Mouse (Mus musculus) limb, embryonic 14.5 days (tissue): ENCODE data around the gene Ptprt. TPM values are rescaled to one million over a fixed set of nuclear protein-coding genes. Genes with fewer than 3 reads are reported as not detected.
A peak's percentile ranks its signal among the peaks of the same experiment; 100 is the strongest.

Experiments
- ATAC-seq: fragments of 200-750 bp; cut with Nextera tagmentation; 2 replicates; pipeline ENCODE4 v1.8.0; 2017; ENCODE audit warnings: low read depth, moderate number of reproducible peaks, moderate TSS enrichment; ENCODE audit not compliant: low FRiP score
- DNase-seq: peaks from one replicate; pipeline ENCODE4 v3.0.0-alpha.2; 2015; ENCODE audit warnings: low spot score
- H3K27ac ChIP-seq: fragments of 300-500 bp; sonication (generic); replicated peaks from 2 replicates; pipeline ENCODE4 v1.5.1; 2014; ENCODE audit warnings: low read depth, mild to moderate bottlenecking, low read length, moderate library complexity, mixed read lengths
- H3K27me3 ChIP-seq: fragments of 300-500 bp; sonication (generic); 2 replicates; pipeline ENCODE4 v1.6.1; 2014; ENCODE audit warnings: low read length, mixed read lengths; ENCODE audit not compliant: control insufficient read depth, insufficient read depth
- H3K36me3 ChIP-seq: fragments of 300-500 bp; sonication (generic); 2 replicates; pipeline ENCODE4 v1.6.1; 2014; ENCODE audit warnings: mild to moderate bottlenecking, low read length, moderate library complexity, mixed read lengths; ENCODE audit not compliant: control insufficient read depth, insufficient read depth
- H3K4me1 ChIP-seq: fragments of 300-500 bp; sonication (generic); 2 replicates; pipeline ENCODE4 v1.6.1; 2014; ENCODE audit warnings: antibody characterized with exemption, low read length, mixed read lengths; ENCODE audit not compliant: control insufficient read depth, insufficient read depth
- H3K4me2 ChIP-seq: fragments of 300-500 bp; sonication (generic); replicated peaks from 2 replicates; pipeline ENCODE4 v1.6.1; 2014; ENCODE audit warnings: low read depth, mild to moderate bottlenecking, low read length, moderate library complexity; ENCODE audit not compliant: severe bottlenecking
- H3K4me3 ChIP-seq: fragments of 300-500 bp; sonication (generic); replicated peaks from 2 replicates; pipeline ENCODE4 v1.5.1; 2014; ENCODE audit warnings: low read length
- H3K9ac ChIP-seq: fragments of 300-500 bp; sonication (generic); 2 replicates; pipeline ENCODE4 v1.6.1; 2014; ENCODE audit warnings: mild to moderate bottlenecking, low read depth, low read length, moderate library complexity; ENCODE audit not compliant: severe bottlenecking
- H3K9me3 ChIP-seq: fragments of 300-500 bp; sonication (generic); 2 replicates; pipeline ENCODE4 v1.6.1; 2016; ENCODE audit warnings: low read length; ENCODE audit not compliant: control insufficient read depth
- POLR2A ChIP-seq: fragments of 200-500 bp; IDR thresholded peaks from 2 replicates; pipeline ENCODE4 v1.8.0; 2012; ENCODE audit warnings: inconsistent platforms, mild to moderate bottlenecking, moderate library complexity, borderline replicate concordance; ENCODE audit not compliant: insufficient read depth, insufficient read length; ENCODE audit errors: extremely low read depth
- WGBS: fragments of 180-500 bp; shearing (Covaris S2); extraction: QIAGEN DNeasy Blood & Tissue Kit; methylation state at CpG from one replicate; pipeline ENCODE4 v1.1.7; 2014; 5-methylcytosine and 5-hydroxymethylcytosine counted together
- polyA plus RNA-seq, 2 experiments: library from polyadenylated mRNA; depleted of rRNA in 1 of 2; stranded (reverse) in 1 of 2; unstranded in 1 of 2; fragments of >200 nt; fragmentation: Nextera tagmentation in 1 of 2; extraction: Ambion mirVana in 1 of 2; gene quantifications; 2 replicates each; pipeline versions ENCODE4 v1.2.1 to v1.2.3; 2012 to 2014

Gene Ptprt
- polyA plus RNA-seq, 2 experiments: 2.2 to 3.1 TPM

DNA sequence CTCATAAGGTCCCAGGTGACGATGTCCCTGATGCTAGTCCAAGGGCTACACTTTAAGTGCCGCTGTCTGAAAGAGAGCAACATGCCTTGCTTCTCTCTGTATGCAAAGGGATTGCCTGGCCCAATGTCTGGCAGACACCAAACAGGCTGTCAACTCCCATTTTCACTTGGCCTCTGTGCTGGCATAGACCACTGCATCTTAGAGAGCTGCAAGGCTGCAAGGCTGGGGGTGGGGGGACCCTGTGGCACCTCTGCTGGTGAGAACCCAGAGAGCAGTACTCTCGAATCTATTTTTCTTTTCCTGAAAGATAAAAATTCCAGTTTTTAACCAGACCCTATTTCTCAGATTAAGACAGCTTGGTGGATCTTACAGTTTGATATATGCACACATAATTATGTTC, 69.6 kb downstream of the Ptprt start:
- no peaks in the 10 kb centered on the region for H3K9me3 ChIP-seq
- WGBS: 83% methylated on average over 3 of the region's 3 CpGs
- no peak for DNase-seq
- no peak overlapping the region for H3K9ac ChIP-seq
- H3K36me3 ChIP-seq: no peaks in the 10 kb centered on the region
- no peaks in the 10 kb centered on the region for H3K4me1 ChIP-seq
- H3K27ac ChIP-seq: no peak overlapping the region
- H3K4me2 ChIP-seq: no peak overlapping the region
- H3K4me3 ChIP-seq: no peak overlapping the region
- TF ChIP-seq POLR2A: no peak
- no peak for ATAC-seq
- no peaks in the 10 kb centered on the region for H3K27me3 ChIP-seq

DNA sequence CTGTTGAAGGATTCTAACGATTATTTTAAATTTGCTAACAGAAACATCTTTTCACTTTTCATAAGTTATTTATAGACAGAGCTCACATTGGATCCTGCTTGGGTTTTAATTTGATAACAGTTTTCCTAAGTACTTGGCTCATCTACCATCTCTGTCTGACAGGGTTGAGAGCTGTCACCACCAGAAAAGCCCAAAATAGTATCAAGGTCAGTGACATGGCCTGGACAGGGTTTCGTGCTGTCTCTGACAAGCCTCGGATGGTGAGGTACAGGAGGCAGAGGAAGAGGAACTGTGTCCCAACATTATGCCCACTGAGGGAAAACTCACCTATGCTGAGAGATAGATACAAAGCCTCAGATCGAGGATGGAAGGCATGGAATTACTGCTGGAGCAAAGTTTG, 79.3 kb downstream of the Ptprt start:
- H3K4me3 ChIP-seq: no peak overlapping the region
- ATAC-seq (no peak), DNase-seq (no peak)
- H3K4me1 ChIP-seq: no peaks in the 10 kb centered on the region
- H3K27ac ChIP-seq: no peak overlapping the region
- no peaks in the 10 kb centered on the region for H3K36me3 ChIP-seq
- H3K27me3 ChIP-seq: no peaks in the 10 kb centered on the region
- H3K9ac ChIP-seq: no peak overlapping the region
- H3K9me3 ChIP-seq: no peaks in the 10 kb centered on the region
- TF ChIP-seq POLR2A: no peak
- H3K4me2 ChIP-seq: no peak overlapping the region
- 75% methylated on average over 4 of the region's 4 CpGs for WGBS

DNA sequence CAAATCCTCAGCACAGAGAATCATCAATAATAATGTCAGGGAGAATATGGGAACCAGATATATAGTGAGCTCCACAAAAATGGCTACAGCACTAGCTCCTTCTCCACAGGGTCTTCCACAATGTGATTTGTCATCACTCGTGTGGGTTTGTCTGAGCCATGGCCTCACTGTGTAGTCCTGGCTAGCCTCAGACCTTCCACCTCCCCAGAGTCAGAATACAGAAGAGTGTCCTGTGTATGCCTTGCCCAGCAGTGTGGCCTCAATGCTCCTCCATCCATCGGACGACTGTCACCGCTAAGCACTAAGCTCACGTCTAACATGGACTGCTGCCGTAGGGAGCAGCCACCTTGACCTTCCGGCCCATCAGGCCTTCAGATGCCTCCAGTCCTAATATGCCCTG, 83.1 kb downstream of the Ptprt start:
- Histone ChIP-seq H3K9ac (no peak overlapping the region), H3K4me2 (no peak overlapping the region), H3K4me1 (no peaks in the 10 kb centered on the region), H3K9me3 (no peaks in the 10 kb centered on the region), H3K4me3 (no peak overlapping the region), H3K27me3 (no peaks in the 10 kb centered on the region), H3K27ac (no peak overlapping the region), H3K36me3 (no peaks in the 10 kb centered on the region)
- DNase-seq (no peak), ATAC-seq (no peak)
- 88% methylated on average over 7 of the region's 7 CpGs for WGBS
- TF ChIP-seq POLR2A: no peak

DNA sequence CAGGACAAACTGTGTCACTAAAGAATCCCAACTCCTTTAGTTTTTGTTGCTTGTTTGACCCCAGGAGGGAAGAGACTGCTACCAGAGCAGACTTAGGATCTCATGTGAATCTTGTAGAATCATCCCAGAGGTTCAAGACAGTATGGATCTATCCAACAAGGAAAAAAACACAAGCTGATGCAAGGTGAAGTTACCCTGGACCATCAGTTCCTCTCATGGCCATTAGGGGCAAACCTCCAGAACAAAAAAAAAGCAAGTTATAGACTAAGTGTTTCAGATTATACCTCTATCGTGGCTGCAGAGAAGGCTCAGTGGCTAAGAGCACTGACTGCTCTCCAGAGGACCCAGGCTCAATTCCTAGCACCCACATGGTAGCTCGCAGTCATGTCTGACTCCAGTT, 88.1 kb downstream of the Ptprt start:
- ATAC-seq (no peak), DNase-seq (no peak)
- TF ChIP-seq POLR2A: no peak
- H3K4me1 ChIP-seq: no peaks in the 10 kb centered on the region
- 68% methylated on average over 2 of the region's 2 CpGs for WGBS
- H3K27me3 ChIP-seq: no peaks in the 10 kb centered on the region
- no peaks in the 10 kb centered on the region for H3K9me3 ChIP-seq
- H3K4me2 ChIP-seq: no peak overlapping the region
- no peaks in the 10 kb centered on the region for H3K36me3 ChIP-seq
- no peak overlapping the region for H3K27ac ChIP-seq
- no peak overlapping the region for H3K9ac ChIP-seq
- no peak overlapping the region for H3K4me3 ChIP-seq

DNA sequence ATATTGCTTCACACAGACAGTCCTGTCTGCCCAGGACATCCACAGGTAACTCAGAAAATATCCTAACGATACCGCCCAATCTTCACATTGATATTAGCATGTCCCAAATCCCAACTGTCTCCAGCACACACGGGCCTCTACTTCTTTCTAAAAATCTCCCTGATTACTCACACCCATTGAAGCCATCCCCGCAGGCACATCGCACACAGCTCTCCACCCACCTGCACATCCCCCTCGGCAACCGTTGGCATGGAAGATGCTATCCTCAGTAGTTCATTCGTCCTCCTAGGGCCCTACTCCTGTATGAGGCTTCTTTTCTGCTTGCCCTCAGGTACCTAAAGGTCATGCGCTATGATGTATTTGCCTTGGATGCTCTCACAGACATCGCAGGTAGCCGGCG, 89.9 kb downstream of the Ptprt start:
- DNase-seq: no peak
- H3K36me3 ChIP-seq: no peaks in the 10 kb centered on the region
- H3K9ac ChIP-seq: no peak overlapping the region
- H3K4me2 ChIP-seq: no peak overlapping the region
- ATAC-seq: no peak
- no peaks in the 10 kb centered on the region for H3K9me3 ChIP-seq
- H3K4me3 ChIP-seq: no peak overlapping the region
- WGBS: 92% methylated on average over 12 of the region's 12 CpGs
- no peak overlapping the region for H3K27ac ChIP-seq
- TF ChIP-seq POLR2A: no peak
- no peaks in the 10 kb centered on the region for H3K4me1 ChIP-seq
- no peaks in the 10 kb centered on the region for H3K27me3 ChIP-seq

DNA sequence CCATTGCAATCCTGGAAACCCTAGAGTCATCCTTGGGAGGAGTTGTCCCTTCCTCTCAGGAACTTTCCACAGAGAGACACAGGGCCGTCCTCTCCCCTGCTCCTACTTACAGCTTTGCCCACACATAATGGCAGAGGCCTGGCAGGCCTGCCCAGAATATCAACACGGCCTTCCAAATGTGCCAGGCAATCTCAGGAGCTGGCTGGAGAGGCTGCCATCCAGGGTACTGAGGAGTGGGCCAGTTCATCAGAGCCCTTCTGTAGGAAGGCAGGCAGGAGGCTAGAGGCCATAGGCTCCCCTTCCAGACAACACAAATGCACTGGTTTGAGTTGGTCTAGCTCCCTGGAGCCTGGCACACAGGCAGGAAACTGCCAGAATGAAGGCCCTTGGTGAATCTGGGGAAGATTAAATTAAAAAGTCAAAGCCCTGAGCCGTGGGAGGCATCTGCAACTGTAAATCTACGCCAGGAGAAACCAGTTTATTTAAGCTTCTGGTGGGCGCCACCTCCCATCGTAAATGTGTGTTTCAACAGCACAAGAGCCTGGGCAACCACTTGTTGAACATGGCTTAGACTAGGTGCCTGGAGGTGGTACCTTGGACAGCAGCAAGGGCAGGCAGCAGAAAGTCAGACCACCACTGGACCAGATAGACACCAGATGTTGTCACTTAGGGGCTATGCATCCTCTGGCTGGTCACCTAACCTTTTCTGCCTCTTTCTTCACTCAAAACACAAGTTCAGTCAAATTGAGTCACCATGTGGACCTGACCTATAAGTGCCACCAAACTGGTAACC, 92.4 kb downstream of the Ptprt start:
- 48% methylated on average over 6 of the region's 6 CpGs for WGBS
- Histone ChIP-seq H3K4me1 (no peaks in the 10 kb centered on the region), H3K9me3 (no peaks in the 10 kb centered on the region), H3K36me3 (no peaks in the 10 kb centered on the region), H3K9ac (no peak overlapping the region), H3K27ac (no peak overlapping the region), H3K4me3 (no peak overlapping the region), H3K27me3 (no peaks in the 10 kb centered on the region), H3K4me2 (no peak overlapping the region)
- DNase-seq: peak; percentile 45
- no peak for TF ChIP-seq POLR2A
- no peak for ATAC-seq
